Mouse (Mus musculus) gastrocnemius, adult 2 months (tissue): Measurements from ENCODE around the gene Mtln. TPM values are rescaled to one million over a fixed set of nuclear protein-coding genes. Genes with fewer than 3 reads are reported as not detected.

Experiments
- DNase-seq: peaks from one replicate; pipeline ENCODE4 v3.0.0; 2022
- H3K27ac ChIP-seq: fragments of 200-600 bp; 2 replicates; pipeline ENCODE4 v1.8.1; 2022; ENCODE audit warnings: mild to moderate bottlenecking
- H3K4me3 ChIP-seq: fragments of 200-600 bp; 2 replicates; pipeline ENCODE4 v1.8.1; 2022; ENCODE audit warnings: mild to moderate bottlenecking, moderate library complexity
- CTCF ChIP-seq: fragments of 200-600 bp; IDR thresholded peaks from 2 replicates; pipeline ENCODE4 v1.8.1; 2022; ENCODE audit warnings: antibody characterized with exemption, mild to moderate bottlenecking, moderate library complexity
- intact Hi-C: fragments of 180-260 bp; cut with DNase I; formaldehyde crosslinking; loops from one replicate; pipeline ENCODE4 v1.15.1; 2025
- total RNA-seq, 2 experiments: library from RNA; stranded (reverse); gene quantifications; 2 replicates each; pipeline ENCODE4 v1.2.3; 2021

Mtln gene
- total RNA-seq, 2 experiments from 2014 or later = 120 TPM

DNA sequence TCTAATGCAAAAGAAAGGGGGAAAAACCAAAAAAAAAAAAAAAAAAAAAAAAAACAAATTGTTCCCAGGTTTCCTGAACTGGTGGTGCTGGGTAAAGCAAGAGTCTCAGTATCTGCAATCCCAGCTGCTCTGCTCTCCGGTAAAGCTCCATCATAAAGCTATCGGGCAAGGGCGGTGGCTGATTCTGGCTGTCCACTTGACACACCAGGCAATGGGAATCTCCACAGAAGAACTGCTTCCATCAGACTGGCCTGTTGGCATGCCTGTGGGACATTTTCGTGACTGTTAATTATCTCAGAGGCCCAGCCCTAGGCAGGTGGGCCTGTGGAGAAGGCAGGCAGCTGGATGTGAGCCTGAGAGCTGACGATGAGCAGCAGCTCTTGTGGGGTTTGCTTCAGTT lies 13.8 kb downstream of the Mtln start:
- TF ChIP-seq CTCF = no peak
- intact Hi-C loops = no loop called here

DNA sequence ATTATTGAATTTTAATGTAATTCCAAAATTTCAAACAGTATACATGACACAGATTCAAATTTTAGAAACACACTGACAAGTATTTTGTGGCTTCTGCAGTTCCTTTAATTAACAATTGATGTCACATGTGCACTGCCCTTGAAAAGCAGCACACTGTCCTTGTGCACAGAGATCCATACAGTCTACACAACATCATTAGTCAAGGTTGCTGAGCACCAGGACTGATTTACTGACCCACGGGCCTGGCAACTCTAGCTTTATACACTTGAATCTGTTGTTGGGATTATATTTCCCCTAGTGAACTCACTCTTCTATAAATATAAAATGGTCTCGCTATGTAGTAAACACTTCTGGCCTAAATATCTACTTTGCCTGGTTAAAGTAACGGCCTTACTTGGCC lies 17.3 kb downstream of the Mtln start:
- intact Hi-C loops = no loop called here
- DNase-seq = peak; percentile 42
- H3K4me3 ChIP-seq = no peak overlapping the region
- TF ChIP-seq CTCF = no peak
- H3K27ac ChIP-seq = peak overlapping the region; percentile 85

More for the DNA sequence above, 13.8 kb downstream of the Mtln start:
- no peak for DNase-seq
- Histone ChIP-seq H3K27ac (no peak overlapping the region), H3K4me3 (no peak overlapping the region)

GRCm38 (mm10) chr2:127774578-127774941 lies 17.7 kb downstream of the Mtln start:
- no peak for DNase-seq
- TF ChIP-seq CTCF = no peak
- Histone ChIP-seq H3K4me3 (no peak overlapping the region), H3K27ac (peak overlapping the region; percentile 85)
- intact Hi-C loops = no loop called here

DNA sequence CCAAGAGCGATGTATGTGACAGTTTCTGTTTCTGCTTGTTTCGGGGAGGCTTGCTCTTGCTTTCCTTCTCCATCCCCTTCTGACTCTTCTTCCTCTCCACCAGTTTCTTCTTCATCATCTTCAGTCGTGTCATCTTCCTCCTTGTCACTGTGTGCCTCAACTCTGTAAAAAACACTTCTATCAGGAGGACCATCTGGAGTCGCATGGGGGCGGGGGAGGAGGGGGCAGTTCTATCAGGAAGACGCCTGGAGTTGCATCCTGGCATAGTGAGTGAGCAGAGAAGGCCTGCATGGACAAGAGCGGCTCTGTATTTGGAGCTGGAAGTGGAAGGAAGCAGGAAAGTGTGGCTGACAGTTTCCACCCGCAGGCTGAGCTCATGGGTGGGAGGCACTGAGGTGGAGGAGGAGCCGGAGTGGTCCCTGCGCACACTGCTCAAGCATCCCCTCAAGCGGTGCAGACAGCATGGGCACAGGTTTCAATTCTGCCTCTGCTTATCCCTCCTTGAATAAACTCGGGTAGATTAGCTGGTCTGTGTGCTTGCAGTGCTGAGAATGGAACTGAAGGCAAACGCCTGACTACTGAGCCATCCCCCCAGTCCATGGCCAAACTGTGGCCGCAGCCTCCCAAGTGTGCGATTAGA lies 18.2 kb downstream of the Mtln start:
- intact Hi-C loops = no loop called here
- TF ChIP-seq CTCF = no peak
- no peak overlapping the region for H3K4me3 ChIP-seq
- peak overlapping the region; percentile 85 for H3K27ac ChIP-seq
- no peak for DNase-seq

GRCm38 (mm10) chr2:127761587-127761986 lies 30.7 kb downstream of the Mtln start:
- no peak for DNase-seq
- Histone ChIP-seq H3K27ac (no peak overlapping the region), H3K4me3 (no peak overlapping the region)
- TF ChIP-seq CTCF = no peak
- intact Hi-C loops = no loop called here

DNA sequence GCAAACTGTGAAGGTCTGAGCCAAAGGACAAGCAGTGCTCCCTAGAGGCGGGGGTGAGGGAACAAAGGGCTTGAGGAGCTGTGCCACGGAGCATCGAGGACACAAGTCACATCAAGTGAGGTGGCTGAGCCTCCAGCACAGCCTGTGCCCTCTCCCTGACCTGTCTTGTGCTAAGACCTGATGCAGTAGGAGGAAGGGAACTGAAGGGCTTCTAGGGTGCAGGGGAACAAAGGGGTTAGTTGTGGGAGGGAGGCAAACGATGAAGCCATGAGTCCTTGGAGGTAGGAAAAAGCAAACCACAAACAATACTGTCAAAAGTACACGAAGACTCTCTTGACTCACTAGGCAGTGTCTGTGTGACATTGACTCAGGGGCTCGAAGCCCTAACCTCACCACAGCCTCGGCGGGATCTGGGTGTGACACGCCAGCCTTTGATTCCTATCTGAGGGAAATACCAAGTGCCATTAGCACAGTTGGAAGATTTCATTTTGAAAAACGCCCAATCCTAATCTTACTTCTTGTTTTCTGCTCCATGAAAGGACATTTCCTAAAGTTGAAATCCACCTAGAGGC lies 31.8 kb downstream of the Mtln start:
- no peak for DNase-seq
- no peak for TF ChIP-seq CTCF
- no peak overlapping the region for H3K27ac ChIP-seq
- H3K4me3 ChIP-seq = no peak overlapping the region
- intact Hi-C loops = no loop called here

- intact Hi-C loops = no loop called here
- no peak overlapping the region for H3K27ac ChIP-seq
- no peak for DNase-seq
- no peak for TF ChIP-seq CTCF
- no peak overlapping the region for H3K4me3 ChIP-seq
Observed at GRCm38 (mm10) chr2:127760014-127760413, 32.3 kb downstream of the Mtln start.

DNA sequence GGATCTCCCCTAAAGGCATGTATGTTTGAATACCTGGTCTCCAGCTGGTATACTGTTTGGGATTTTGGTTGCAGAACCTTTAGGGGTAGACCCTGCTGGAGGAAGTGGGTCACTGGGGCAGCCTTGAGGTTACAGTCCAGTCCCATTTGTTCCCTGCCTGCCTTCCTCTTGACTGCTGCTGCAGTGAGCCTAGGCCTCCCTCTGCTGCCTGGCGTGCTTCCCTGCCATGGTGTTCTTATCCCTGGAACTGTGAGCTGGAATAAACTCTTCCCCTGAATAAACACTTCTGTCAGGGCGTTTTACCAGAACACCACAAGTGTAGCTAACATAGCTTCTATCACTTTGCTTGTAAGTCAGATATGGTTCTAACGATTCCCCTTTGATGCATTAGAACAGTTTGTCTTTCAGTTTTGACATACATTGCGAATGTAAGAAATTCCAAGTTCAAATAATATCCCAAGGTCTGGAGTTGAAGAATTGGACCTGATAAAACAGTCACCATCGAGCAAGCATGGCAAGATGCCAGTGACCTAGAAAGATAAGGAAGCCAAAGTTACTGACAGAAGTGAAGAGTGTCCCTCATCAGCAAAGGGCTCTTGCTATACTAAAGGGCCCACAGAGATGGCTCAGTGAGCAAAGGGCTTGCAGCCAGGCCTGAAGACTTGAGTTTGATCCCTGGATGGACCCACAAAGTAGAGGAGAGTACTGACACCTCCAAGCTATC lies 33.0 kb downstream of the Mtln start:
- TF ChIP-seq CTCF = no peak
- Histone ChIP-seq H3K4me3 (no peak overlapping the region), H3K27ac (peak overlapping the region; percentile 31)
- intact Hi-C loops = no loop called here
- DNase-seq = no peak

GRCm38 (mm10) chr2:127757171-127757570 lies 35.1 kb downstream of the Mtln start:
- TF ChIP-seq CTCF = no peak
- DNase-seq = peak; percentile 77
- H3K4me3 ChIP-seq = peak overlapping the region; percentile 51
- intact Hi-C loops = no loop called here
- peak overlapping the region; percentile 89 for H3K27ac ChIP-seq

GRCm38 (mm10) chr2:127754113-127754512 lies 38.2 kb downstream of the Mtln start:
- intact Hi-C loops = no loop called here
- no peak for TF ChIP-seq CTCF
- Histone ChIP-seq H3K27ac (no peak overlapping the region), H3K4me3 (no peak overlapping the region)
- DNase-seq = no peak

DNA sequence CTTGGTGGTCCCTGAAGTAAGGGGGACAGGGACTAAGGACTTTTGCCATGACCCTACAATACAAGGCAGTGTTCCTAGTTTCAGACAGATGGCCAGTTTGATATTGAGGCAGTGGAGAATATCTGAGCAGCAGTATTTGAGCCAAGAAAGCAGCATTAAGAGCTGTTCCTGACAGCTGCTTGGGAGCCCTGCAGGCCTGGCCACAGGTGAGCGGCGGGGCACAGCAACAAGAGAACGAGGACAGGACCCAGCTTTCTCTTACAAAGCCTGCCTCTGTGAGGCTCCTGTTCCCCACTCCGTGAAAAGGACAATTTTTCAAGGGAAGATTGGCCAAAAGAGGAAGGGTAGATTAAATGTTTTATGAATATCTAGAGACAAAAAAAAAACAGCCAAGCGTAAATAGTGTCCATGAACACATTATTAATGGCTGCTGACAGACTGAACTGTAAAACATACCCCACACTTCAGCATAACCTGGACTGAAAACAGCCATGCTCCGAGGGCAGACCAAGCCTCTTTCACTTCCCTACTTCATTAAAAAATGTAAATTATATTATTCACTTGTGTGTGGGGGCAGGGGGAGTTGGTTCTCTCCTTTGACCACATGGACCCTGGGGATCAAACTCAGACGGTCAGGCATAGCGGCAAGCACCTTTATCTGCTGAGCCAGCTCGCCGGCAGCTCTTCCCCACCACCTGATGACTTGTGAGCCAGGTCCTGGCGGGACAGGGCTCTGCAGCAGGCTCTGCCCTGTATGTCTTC lies 40.3 kb downstream of the Mtln start:
- intact Hi-C loops = no loop called here
- Histone ChIP-seq H3K27ac (no peak overlapping the region), H3K4me3 (no peak overlapping the region)
- TF ChIP-seq CTCF = no peak
- no peak for DNase-seq

DNA sequence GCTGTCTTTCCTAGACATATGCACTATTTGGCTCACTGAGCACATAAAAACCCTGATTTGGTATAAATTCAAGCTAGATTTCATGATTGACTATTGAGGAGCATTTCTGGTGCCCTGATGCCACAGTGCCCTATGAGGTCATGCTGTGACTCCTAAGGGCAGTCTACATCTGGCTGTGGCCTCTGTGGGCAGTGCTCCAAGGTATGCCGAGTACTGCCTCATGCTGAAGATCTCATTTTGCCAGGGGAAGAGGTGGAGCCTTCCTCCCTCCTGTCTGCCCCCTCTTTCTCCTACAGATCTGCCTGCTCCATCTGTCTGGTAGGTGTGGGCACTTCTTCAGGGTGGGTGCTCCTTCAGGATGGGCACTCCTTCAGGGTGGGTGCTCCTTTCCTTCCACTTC lies 42.9 kb downstream of the Mtln start:
- Histone ChIP-seq H3K4me3 (no peak overlapping the region), H3K27ac (no peak overlapping the region)
- TF ChIP-seq CTCF = no peak
- no peak for DNase-seq
- intact Hi-C loops = no loop called here

DNA sequence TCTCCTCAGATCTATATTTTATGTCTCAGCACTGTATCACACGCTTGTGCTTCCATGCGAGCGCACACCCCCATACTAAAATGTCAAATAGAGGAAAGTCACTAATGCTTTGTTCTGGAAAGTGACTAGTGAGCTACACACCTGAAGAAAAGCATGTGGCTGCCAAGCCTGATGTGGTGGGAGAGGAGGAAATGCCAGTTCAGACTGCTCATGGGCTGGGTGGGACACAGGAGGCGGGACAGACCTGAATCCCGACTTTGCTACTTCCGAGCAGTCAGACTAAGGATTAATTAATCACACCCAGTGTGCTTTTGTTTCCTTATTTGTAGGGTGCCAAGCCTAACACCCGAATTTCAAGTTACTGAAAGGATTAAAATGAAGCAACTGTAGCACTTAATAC lies 44.0 kb downstream of the Mtln start:
- no peak for DNase-seq
- intact Hi-C loops = no loop called here
- TF ChIP-seq CTCF = no peak
- no peak overlapping the region for H3K4me3 ChIP-seq
- no peak overlapping the region for H3K27ac ChIP-seq
